Mouse (Mus musculus): ENCODE measurements around the gene 2010109A12Rik. TPM values are rescaled to one million over a fixed set of nuclear protein-coding genes. Genes with fewer than 3 reads are reported as not detected.

The 2010109A12Rik gene
- 0.44 and 0.68 TPM in 2 replicates for polyA plus RNA-seq (2012; rRNA removed)

DNA sequence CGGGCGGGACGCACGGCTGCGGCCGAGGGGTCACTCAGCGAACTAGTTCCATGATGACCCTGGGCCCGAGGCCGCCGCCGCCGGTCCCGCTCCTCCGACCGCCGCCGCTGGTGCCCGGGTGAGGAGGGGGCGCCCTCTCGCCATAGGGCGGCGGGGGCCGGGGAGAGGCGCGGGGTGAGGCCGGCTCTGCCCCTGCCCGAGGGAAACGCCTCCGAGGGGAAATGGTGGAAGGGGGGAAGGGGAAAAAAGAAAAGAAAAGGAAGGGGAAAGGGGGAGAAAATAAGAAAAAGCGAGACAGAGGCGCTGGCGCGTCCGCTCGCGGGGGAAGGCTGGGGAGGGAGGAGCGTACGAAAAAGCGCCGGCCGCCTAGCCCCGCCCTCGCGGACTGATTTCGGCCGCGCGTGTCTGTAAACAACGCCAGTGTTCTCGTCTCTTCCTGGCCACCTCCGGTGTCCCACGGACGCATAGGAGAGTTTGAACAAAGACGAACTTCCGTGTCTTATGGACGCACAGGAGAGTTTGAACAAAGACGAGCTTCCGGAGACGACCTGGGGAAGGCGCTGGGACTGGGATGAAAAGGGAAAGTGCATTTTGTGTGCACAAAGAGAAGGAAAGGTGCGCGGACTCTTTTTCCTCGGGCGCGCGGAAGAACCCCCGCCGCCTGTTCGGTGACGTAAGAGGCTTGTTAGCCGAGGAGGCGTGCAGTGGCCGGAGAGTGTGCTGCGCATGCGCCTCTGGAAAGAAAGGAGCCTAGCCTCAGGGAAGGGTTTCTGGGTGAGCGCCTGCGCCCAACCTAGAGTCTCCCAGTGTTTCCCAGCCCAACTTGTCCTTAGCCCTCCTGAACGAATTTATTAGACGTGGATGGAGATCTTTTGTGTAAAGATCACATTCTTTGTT is at the start of gene 2010109A12Rik, which contains the start of gene Ccni:
Gene 2010109A12Rik (plus strand): TSS at position 410 of the 897 bp plus-strand sequence.
Gene Ccni (minus strand): TSS at position 387 of the 897 bp plus-strand sequence.
- peak; percentile 89 for DNase-seq (ENCODE audit: low spot score)

DNA sequence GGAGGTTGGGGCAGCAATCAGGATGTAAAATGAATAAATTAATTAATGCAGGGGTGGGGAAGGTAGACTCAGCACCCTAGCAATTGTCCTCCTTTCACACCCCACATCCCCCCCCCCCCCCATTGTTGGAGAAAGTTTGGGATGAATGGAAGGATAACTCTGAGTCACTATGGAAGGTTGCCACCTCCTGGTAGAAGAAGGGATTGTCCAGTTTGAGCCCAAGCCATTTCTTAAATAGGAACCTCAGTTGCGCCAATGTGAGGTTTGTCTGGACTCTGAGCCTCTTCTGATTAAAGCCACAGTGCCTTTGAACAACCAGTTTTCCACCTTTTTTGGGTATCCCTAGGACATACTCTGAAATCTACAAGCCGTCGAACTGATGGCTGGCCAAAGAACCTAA is 42.8 kb upstream of the 2010109A12Rik start:
- no peak for DNase-seq (ENCODE audit: low spot score)

DNA sequence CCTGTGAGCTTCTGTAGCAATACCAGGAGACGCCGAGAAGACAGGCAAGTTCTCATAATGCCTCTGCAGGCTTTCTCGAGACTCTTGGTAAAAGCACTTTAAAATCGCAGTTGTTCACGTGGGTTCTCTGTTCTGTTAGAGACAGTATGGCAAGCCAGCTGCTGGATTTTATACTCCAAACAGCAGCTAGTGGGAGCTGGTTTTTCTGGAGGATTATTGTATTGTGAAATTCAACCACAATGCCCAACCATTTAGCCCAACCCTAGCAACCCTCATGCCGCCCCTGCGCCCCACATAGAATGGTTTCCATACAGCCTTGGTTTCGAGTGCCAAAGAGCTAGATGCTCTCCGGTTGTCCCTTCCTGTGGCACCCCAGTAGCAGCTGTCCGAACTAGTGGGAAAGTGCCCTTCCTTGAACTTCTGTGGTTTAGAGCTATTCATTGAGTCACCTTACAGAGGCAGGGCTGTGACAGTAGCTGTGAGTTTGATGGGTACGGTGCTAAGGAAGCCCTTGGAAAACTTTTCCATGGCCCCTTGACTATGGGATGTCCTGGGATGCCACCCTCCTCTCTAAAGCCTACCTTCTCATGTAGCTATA is 38.3 kb upstream of the 2010109A12Rik start:
- DNase-seq (ENCODE audit: low spot score): no peak

DNA sequence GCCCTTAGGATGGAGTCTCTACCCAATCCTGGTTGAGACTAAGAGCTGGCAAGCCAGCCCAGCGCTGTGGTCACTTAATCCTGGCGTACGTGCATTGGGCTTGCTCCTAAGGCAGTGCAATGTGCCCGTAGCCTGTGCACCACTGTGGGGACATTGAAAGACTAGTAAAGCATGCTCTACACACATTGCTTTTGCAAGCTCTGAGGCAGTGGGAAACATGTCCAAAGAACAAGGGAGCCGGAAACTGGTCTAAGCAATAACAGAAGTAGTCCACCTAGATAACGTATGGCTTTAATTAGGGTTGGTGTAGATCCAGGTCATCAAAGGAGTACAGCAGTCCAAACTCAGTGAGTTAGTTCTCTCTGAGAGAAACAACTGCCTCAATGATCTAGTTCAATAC is 37.7 kb upstream of the 2010109A12Rik start:
- no peak for DNase-seq (ENCODE audit: low spot score)

DNA sequence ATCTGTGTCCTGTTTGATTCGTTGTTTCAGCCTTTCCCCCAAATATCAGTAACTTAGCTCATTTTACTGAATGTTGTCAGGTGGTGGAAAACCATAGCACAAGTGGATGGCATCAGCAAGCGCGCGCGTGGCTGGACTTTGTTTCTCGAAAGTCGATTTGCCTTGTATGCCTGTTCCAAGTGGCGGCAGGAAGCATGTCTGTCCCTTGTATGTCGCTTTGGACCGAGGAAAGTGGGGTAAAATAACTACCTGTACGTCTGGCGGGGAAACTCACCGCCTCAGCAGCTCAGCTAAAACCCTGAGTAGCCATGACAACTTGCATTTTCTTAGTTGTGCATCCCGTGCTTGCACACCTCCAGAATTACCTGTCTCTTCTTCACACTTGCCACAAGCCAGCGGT is 34.9 kb upstream of the 2010109A12Rik start:
- no peak for DNase-seq (ENCODE audit: low spot score)

DNA sequence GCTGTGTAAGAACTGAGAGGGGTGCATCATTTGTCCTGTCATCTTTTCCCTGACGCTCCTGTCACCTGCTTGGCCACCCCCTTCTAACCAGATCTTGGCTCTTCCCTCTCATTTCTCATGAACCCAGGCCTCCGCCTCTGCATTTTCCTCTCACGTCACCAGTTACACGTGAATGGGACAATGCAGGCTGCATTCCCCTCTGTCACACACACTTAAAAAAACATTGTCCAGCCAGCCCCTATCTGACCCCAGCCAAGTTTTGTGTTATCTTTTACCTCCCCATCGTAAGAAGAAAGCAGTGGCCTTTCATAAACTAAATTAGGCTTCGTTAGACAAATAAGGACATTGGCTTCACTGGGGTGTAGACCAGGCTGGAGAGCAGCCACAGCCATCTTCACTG is 33.8 kb upstream of the 2010109A12Rik start:
- no peak for DNase-seq (ENCODE audit: low spot score)

DNA sequence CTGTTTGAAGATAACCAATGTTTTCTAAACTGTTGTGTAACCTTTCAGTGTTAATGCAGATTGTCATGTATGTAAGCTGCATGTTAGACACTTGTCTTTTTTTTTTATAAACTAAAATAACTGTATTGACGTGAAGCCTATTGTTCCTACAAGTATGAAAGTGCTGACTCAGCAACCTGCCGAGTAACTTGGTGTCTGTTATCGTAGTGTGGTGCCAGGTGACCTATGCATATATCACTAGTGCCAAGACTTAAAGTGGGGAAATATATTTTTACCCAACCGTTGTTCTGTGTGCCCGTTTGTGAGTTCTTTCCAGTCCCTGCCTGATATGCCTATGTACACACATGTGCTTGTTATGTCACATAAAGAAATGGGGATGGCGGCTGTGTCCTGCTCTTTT is 31.6 kb upstream of the 2010109A12Rik start:
- no peak for DNase-seq (ENCODE audit: low spot score)

DNA sequence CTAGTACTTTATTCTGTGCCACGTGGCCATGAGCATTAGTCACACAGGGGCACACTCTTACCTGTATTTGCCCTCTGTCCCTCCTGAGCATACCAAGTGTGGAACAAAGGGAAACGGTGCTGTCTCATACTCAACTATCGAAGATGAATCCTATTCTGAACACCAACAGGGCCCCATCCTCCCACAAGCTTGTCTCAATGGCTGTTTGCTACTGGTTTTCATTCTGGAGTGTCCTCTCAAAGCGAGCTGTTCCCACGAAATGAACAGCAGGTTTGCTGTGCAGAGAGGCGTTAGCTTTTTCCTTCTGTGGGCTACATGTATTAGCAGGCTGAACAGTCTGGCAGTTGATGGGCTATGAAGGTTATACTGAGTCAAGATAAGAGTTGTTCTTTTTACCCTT is 27.7 kb upstream of the 2010109A12Rik start:
- DNase-seq (ENCODE audit: low spot score): no peak

DNA sequence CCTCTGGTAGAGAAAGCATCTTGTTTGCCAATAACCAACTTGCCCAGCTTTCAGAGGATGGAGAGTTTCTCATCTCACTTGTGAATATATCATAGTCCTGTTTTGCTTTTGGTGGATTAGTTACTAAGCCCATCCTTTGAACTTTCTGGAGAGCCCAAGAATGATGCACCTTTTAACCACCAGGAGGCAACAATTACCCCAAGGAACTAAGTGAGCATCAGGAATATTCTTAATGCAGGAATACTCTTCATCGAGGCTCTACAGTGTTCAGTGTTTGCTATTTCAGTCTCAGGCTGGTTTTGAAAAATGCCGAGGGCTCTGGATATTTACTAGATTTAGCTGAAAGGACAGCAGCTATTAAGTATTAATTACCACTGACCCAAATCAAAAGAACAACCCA is 26.1 kb upstream of the 2010109A12Rik start:
- no peak for DNase-seq (ENCODE audit: low spot score)

DNA sequence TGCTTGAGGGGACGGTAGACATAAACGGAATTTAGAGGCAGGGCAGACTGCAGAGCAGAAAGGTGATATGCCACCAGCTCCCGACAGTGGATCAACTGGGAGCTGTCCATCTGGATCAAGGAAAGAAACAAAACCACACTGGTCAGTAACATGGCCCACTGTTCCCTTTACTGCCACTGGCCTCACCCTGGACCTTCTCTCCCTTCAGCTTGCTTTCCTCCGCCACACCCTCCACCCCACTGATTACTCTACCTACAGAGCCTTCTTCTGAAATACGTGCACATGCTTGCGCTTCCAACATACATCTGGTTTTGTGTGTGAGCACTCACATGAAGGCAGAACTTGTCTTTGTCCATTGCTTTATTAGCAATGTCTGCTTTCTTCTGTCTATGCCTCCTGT is 23.0 kb upstream of the 2010109A12Rik start:
- DNase-seq (ENCODE audit: low spot score): no peak

DNA sequence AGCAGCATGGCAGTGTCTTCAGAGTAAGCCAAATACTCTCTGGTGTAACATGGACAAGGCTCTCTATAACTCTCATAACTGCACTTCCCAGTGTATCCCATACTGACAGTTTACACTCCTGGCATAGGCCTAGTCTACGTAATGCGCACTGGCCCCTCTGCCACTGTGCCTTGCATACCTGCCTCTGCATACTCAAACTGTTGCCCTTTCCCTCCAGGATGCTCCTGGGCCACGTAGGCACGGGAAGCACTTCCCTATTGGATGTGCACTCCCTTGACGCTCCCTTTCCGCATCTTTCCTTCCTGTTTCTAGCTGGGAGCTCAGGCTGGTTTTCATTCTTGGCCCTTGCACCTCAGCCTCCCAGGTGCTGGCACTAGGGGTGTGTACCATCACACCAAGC is 21.8 kb upstream of the 2010109A12Rik start:
- DNase-seq (ENCODE audit: low spot score): no peak

DNA sequence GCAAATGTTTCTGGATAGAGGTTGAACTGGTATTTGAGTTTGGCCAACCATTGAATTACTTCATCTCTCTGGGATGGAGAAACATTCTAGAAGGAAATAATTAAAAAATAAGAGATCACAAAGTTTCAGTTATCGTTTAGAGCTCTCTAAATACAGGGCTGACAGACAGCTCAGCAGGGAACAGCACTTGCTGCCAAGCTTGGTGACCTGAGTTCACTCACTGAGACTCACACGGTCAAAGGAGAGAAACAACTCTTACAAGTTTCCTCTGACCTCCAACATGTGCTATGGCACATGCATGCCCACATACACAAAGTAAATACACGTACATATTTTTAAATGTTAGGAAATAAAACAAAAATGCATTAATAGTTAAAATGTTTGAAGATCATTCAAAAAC is 16.7 kb upstream of the 2010109A12Rik start:
- DNase-seq (ENCODE audit: low spot score): no peak

DNA sequence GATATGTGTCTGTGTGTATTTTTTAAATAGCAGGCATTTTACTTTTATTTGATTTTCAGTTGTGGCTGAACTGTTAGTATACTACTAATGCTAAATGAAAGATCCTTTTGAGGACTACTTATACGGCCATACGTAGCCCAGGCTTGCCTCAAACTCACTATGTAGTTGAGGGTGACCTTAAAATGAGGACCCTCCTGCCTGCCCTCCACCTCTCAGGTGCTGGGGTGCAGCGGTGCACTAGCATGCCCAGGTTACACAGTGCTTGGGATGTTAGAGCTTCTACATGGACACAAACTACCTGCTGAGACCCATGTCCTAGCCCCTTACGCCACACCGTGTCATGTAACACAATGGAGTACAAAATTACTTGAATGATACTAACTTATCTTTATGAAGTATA is 15.9 kb upstream of the 2010109A12Rik start:
- DNase-seq (ENCODE audit: low spot score): no peak

DNA sequence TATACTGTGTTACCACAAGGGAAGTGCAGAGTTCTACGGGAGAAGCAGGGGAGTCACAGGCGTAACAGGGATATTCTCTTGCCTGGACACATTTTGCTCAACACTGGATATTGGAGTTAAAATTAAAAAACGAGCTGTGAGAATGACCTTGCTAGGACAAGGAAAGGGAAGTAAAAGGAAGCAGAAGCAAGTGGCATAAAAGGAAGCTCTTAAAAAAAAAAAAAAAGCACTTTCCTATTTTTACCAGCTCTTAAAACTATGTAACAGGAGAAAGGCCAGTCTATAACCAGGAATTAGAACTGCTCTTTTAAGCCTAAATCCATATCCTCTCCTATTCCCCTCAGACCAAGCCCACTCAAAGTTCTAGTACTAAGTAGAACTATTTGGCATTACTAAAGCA is 8.1 kb upstream of the 2010109A12Rik start:
- no peak for DNase-seq (ENCODE audit: low spot score)

DNA sequence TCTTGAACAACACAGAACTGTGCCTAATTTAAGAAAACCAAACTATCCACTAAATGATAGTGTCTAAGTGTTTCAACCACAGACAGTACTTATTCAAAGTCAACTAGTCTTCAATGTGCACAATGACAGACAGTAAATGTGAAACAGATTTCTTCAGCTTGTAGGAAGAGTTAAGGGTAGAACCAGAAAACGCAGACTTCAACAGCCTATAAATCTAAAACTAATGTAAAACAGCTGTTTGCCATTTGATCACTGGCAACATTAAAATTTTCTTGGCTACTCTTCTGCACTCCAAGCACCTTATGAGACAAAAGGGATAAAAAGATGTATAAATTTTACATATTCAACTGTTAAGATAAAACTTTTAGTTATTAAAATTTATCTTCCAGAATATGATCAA is 5.1 kb upstream of the 2010109A12Rik start:
- DNase-seq (ENCODE audit: low spot score): no peak

DNA sequence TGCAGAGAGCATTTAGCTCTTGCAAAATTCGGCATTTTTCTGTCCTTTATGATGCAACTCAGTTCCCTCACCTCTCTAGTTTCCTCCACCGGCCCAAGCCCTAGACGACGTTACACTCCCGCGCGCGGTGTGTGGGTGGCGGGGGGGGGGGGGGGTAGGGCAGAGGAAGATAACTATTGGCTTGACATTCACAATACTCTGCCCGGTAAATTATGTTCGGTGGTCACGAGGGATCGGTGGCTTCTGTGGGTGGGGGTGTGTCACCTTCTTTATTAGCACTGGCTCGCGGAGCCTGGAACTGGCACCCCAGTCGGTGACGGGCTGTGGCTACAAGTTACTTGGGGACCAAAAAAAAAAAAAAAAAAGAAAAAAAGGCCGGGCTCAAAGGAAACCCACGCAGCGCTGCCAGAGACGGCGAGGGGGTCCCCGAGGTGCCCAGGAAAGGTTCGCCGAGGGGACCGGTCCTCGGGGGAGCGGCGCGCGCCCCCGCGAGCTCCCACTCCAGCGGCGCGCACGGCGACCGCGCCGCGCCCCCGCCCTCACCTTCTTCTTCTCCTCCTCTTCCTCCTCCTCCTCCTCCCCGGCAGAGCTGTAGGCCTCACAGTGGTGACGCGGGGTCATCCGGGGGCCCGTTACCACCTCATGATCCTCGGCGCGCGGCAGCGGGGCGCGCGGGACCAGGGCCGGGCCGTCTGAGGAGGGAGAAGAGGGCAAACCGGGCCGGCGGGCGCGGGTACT is 778 bp upstream of the 2010109A12Rik start:
- no peak for DNase-seq (ENCODE audit: low spot score)

DNA sequence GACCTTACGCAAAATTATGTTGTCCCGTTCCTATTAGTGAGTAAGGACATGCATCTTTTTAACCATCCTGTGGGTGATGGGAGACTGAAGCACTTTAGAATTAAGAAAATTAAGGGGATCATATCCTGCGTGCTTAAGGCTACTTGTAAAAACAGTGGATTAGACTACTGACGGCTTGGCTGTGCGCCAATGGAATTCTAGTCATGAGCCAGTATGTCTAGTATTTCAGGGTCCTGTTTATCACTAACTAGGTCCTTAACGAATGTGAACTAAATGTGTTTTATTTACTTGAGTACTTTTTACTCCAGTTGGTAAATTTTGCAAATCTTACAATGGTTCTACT is 659 bp downstream of the 2010109A12Rik start:
- no peak for DNase-seq (ENCODE audit: low spot score)

DNA sequence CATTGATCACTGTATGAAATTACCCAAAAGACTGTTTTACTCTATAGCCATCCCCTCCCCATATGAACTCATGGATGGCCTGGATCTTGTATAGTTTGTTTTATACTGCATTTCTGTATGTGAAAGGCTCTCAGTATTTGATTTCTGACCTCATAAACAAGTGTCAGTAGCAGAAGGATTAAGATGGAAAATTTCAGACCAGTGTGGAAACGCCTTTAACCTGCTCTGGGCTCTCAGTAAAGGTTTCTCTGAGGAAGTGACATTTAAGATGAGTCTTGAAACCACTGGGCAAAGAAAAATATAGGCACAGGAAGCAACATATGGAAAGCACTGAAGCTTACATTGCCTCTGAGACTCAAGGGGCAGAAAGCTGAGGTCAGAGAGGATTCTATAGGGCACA is 1.2 kb downstream of the 2010109A12Rik start:
- DNase-seq (ENCODE audit: low spot score): no peak

DNA sequence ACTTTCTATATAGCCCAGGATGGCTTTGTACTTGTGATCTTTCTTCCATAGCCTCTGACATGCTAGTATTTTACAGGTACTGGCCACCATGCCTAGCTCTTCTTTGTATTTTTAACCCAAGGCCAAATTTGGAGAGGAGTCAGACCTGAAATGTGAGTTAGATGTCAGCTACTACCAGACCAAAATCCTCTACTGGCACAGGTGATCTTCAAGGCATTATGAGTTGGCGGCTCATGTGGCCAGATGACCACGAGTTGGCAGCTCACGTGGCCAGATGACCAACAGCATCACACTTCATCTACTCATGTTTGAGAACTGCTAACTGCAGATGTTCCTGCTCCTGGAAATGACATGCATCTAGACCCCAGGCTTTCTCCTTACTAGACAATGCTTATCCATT is 12.1 kb downstream of the 2010109A12Rik start:
- no peak for DNase-seq (ENCODE audit: low spot score)

DNA sequence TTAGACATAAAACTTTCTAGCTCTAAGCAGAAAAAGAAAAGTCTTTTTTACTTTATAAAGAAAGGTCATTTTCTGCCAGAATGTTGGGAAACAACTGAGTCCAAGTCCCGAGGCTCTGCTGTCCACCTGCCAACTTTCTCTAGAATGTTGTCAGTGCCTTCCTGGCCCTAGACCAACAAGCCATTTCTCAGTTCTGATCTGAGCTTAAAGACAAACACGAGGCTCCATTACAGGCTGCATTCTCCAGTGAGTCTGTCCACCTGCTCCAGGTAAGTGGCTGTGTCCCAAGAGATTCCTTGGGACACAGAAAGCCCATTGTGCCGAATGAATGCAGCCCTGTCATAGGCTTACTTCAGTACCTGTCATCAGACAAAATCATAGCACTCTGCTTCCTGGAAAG is 15.3 kb downstream of the 2010109A12Rik start:
- DNase-seq (ENCODE audit: low spot score): no peak

DNA sequence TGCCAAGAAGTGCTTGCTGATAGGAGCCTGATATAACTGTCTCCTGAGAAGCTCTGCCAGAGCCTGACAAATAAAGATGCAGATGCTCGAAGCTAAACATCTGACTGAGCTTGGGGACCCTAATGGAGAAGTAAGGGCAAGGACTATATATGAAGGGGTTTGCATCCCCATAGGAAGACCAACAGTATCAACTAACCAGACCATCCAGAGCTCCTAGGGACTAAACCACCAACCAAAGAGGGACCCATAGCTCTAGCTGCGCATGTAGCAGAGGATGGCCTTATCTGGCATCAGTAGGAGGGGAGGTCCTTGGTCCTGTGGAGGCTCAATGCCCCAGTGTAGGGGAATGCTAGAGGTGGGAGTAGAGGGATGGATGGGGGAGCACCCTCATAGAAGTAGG is 18.2 kb downstream of the 2010109A12Rik start:
- DNase-seq (ENCODE audit: low spot score): no peak

DNA sequence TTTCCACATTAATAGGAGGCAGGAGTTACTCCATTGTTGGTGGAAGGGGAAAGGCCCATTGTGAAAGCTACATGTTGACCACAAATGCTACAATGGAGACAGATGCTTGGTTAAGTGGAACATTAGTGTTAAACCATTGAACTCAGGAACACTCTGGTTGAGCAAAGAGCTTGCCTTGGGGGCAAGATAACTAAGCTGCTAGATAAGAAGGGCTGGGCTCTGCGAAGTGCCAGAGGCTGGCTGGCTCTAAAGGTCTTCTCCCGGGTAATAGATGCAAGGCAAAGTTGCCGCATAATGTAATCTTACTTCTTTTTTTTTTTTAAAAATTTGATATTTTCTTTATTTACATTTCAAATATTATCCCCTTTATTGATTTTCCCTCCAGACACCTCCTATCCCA is 20.8 kb downstream of the 2010109A12Rik start:
- no peak for DNase-seq (ENCODE audit: low spot score)

DNA sequence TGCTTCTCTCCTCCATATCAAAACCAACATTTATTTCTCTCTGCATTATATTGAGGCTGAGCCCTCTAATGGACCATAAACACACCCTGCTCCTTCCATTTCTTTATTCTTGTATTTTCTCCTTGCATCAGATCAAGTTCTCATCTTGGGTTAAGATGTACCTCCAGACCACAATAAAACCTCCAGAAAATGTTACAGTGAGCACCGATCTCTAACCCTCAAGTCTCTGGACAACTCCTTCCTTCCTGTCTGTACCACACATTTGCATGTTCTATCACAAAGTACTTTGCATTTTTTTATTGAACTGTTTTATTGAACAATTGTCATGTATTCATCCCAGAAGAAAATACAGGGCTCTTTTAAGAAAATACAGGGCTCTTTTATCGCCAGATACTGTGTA is 23.2 kb downstream of the 2010109A12Rik start:
- DNase-seq (ENCODE audit: low spot score): no peak
